Mouse (Mus musculus) left cerebral cortex, postnatal 14 days (tissue): ENCODE results near the gene Mthfsd. TPM values are rescaled to one million over a fixed set of nuclear protein-coding genes. Genes with fewer than 3 reads are reported as not detected.
"Not testable (repeated sequence)": the region's sequence is repeated elsewhere in the genome, so short reads cannot be mapped to it uniquely, and the experiment has no call there.

Experiments used
- DNase-seq, 2 experiments: peaks; one replicate each; pipeline ENCODE4 v3.0.0; 2021 to 2022; ENCODE audit warnings: low spot score in 2 of 2, mixed read lengths in 1 of 2
- intact Hi-C: fragments of 180-260 bp; cut with DNase I; formaldehyde crosslinking; loops from one replicate; pipeline ENCODE4 v1.15.1; 2025
- long read RNA-seq, 2 experiments: library from polyadenylated mRNA; stranded (forward); transcript quantifications; one replicate each; pipeline ENCODE4 v2.0.0; 2021
- total RNA-seq, 2 experiments: library from RNA; stranded (reverse); gene quantifications; 2 replicates each; pipeline ENCODE4 v1.2.3; 2021

Gene Mthfsd
- 10 to 100 TPM; 27.0 to 33.4 TPM for total RNA-seq
- long read RNA-seq, experiment 1, partial matches to known transcripts, result 3 of 23 reads
- long read RNA-seq, experiment 1, other reads (novel, unspliced or antisense), result 16 of 23 reads
- long read RNA-seq, experiment 2, partial matches to known transcripts, result 3 of 19 reads
- long read RNA-seq, experiment 2, other reads (novel, unspliced or antisense), result 13 of 19 reads

DNA sequence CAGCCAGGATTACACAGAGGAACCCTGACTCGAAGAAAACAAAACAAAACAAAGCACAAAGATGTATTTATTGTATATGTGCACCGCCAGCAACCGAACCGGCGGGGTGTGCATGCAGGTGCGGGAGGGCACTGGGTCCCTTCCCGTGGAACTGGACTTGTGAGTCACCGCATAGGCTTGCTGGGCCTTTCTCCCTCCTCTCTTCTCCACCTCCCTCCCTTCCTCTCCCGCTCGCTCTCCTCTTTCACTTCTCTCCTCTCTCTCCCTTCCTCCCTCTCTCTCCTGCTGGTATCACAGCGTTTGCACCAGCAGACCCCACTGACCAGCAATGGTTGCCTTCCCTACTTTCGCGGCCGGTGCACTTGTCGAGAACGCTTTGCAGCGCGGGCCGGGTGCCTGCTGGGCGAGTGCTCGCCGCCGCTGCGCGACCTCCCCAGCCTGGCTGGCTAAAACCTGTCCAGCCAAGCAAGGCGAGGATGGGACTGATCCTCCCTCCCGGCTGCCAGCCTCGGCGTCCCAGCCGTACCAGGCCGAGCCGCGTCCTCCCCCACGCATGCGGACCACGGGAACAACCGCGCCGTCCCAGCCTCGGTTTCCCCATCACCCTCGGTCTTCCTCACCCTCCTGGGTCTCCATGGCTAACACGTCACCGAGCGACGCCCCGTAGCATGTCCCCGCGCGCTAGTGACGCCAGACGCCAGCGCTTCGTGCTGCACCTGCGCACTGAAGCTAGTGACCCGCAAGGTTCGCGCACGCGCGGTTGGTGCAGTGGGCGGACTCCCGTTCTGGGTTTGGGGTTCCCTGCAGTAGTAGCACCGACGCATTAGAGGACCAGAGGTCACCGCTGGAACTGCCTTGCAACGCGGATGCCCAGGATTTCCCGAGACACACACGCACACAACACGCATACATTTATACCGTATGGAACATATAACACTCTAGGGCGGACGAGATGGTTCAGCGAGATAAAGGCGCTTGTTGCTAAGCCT lies at the start of gene Mthfsd:
TSS of gene Mthfsd (minus strand) at position 725 of the 989 bp plus-strand sequence.
- DNase-seq, result peak; percentile 99 to 100
- intact Hi-C loops, result no loop called here

DNA sequence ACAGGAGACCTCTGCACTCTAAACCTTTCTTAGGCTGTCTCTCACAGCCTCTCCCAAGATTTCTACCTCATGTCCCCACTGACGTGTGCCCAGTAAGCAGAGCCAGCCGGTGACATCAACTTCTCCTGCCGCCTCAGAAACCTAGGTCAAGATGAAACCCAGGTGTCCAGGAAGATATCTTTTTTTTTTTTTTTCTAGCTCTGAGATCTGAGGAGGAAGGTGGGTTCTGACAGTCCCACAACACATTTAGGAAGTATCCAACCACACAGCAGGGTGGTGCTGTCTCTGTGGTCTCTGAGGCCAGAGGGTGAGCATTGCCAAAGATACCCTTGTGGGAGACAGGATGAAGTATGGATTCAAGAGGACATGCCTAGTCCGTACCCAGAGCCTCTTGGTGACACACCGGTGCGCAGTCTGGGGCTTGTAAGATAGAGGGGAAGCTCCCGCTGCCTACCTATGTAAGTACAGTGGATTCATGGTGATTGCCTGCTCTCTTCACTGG lies 48.8 kb upstream of the Mthfsd start:
- intact Hi-C loops, result no loop called here
- DNase-seq, result no peak

DNA sequence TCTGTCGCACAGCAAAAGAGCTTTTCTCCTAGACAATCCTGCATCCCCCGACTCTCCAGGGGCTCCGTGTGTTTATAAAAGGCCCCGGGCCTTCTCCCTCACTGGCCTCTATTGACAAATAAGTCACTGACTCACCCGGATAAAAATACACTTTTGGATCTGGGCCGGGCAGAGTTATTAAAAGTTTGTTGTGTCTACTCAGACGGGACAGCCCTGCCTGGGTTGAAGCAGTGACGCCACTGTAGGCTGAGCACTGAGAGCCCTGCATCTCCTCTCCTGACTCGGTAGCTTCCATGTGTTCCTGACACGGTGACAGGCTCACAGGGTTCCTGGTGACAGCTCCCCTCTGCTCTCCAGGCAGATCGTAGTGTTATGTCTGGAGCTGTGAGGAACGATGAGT lies 44.2 kb upstream of the Mthfsd start:
- intact Hi-C loops, result no loop called here
- DNase-seq, result no peak

DNA sequence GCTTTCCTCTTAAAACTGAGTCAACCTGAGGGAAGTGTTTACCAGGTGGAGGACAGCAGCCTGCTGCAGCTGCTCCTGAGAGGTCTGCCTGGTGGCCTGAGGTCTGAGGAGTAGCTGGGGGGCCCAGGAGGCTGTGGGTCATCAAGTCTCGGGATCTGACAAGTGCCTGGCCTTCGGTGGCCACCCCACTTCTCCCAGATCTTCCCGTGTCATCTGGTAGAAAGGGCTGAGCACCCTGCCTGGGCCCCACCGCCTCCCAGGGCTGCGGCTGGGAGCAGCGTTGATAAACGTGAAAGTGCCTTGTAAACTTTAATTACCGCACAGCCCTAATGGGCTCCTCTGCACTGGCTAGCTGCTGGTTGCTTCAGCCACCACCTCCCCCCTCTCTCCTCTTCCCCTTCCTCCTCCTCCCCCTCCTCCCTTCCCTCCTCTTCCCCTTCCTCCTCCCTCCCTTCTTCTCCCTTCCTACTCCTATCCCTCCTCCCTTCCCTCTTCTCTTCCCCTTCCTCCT lies 40.4 kb upstream of the Mthfsd start:
- intact Hi-C loops, result no loop called here
- no peak for DNase-seq

DNA sequence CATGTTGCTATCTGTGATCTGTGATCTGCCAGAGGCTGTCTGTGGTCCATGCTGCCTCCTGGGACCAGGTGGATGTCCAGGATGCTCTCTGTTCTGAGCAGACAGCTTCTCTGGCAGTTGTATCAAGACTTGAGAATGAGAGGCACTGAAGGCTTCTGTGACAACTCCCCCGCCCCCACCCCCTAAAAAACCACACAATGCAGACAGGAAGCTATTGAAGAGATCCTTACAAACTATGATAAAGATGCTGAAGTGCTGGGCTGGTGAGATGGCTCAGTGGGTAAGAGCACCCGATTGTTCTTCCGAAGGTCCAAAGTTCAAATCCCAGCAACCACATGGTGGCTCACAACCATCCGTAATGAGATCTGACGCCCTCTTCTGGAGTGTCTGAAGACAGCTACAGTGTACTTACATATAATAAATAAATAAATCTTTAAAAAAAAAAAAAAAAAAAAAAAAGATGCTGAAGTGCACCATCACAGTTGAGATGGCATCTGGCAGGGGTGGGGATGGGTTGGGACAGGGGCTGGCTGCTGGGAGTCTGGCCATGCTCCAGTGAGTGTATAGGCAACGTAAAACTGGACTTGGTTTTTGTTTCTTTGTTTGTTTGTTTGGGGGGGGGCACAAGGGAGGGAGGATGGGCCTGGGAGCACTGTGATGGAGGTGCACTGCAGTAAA lies 37.4 kb upstream of the Mthfsd start:
- intact Hi-C loops, DNase-seq: not testable (repeated sequence)

DNA sequence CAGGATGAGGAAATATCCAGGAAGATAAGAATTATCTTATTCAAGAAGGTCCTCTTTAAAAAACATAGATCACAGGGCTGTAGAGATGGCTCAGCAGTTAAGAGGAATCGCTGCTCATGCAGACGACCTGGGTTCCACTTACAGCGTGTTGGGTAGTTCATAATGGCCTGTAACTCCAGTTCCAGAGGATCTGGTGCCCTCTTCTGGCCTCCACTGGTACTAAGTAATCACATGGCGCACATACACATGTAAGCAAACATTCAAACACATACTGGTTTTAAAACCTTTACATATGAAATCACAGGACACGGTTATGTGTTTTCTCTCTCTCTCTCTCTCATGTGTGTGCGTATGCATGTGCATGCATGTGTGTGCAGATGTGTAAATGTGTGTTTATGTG lies 28.7 kb upstream of the Mthfsd start:
- intact Hi-C loops, result no loop called here
- no peak for DNase-seq

DNA sequence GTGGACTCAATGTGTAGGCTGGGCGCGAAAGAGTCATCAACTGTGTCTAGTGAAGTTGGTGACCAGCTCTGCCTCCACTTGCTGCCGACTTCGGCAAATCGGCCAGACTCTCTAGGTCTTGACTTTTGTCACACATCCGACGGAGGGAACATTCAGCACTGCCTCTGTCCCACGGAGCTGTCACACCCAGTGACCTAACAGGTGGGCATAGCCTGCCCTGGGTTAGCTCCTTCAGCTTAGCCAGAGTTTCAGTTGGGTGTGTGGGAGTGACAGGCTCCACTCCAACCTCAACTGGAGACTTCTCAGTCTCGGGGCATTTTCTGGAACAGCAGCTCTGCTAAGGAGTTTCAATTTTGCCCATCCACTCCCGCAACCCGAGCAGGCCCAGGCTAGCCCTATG lies 26.3 kb upstream of the Mthfsd start:
- intact Hi-C loops, result no loop called here
- DNase-seq, result no peak

DNA sequence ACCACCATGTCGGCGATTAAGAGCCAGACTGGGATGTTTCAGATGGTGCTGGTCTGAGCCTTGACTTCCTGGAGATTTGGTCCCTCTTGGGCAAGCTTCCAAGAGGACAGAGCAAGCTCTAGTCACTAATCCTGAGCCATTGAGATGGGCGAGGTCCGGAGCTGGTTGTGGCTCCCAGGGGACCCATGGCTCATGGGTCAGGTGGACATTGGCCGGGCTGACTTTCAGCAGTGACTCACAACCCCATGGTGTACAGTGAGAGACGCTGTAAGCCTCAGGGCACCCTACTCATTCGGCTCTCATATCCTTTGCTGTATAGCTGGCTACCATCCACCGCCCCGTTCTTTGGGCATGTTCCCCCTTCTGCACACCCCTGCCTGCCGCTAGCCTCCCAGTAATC lies 25.9 kb upstream of the Mthfsd start:
- intact Hi-C loops, result no loop called here
- no peak for DNase-seq

DNA sequence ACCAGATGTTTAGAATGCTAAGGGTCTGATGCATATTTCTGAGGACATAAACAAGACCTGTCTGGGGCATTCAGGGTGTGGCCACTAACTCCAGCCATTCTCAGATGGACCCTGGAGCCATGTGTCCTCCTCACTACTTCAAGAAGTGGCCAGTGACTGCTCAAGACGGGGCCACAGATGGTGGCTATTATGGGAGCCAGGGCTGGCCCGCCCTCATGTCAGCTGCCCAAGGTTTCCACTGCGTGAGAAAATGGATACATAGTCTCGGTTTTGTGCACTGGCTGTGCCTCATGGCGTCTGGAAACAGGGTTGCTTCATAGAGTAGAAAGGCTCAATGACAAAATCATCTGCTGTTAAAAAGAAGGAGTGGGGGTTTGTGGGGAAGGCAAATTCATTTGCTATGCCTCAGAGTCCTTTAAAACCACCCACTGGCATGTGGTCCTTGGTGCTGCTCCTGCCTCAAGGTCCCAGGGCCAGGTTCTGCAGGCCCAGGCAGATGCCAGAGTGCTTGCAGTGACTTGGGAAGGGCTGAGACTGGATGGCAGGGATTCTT lies 24.8 kb upstream of the Mthfsd start:
- DNase-seq, result no peak
- intact Hi-C loops, result no loop called here

DNA sequence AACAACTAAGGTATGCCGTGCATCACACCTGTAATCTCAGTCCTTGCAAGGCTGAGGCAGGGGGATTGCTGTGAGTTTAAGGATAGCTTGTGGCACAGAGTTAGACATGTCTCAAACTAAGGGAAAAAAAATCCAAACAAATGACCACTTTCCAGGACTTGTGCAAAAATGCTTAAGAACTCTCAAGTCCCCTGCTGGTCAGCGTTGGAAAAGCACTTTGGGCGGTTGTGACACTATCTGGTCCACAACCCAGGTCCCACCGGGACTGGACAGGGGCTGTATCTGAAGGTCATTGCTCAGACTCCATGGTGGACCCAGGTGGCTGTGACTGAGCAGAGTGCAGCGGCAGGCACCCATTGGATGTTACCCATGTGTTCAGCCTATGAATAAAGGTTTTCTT lies 22.3 kb upstream of the Mthfsd start:
- no peak for DNase-seq
- intact Hi-C loops, result no loop called here

DNA sequence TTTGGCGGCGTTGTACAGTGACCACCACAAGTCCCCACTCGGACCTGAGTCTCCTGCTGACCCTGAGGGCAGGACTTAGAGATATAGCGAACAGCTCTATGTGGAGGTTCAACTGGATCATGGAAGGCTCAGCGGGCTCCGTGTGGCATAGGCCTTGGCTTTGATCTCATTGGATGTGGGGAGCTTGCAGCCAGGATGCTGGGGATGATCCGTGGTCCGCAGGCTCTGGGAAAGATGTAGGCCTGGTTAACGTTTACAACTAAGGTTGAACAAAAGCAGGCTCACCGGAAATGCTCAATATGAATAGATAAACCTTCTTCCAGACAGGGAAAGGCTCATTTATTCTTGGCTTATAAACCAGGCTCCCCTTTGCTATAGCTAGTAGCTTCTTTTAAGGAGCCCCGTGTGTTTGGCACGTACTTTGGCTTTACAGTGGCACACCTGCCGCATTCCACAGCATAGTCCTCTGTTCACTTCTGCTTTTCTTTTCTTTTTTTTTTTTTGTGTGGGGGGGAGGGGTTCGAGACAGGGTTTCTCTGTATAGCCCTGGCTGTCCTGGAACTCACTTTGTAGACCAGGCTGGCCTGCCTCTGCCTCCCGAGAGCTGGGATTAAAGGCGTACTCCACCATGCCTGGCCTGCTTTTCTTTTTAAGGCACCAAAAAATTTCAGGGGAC lies 21.2 kb upstream of the Mthfsd start:
- intact Hi-C loops, result loop anchor here (5.0 kb wide), 1 partner anchor 88 kb away; no protein-coding TSS in a partner anchor
- no peak for DNase-seq

DNA sequence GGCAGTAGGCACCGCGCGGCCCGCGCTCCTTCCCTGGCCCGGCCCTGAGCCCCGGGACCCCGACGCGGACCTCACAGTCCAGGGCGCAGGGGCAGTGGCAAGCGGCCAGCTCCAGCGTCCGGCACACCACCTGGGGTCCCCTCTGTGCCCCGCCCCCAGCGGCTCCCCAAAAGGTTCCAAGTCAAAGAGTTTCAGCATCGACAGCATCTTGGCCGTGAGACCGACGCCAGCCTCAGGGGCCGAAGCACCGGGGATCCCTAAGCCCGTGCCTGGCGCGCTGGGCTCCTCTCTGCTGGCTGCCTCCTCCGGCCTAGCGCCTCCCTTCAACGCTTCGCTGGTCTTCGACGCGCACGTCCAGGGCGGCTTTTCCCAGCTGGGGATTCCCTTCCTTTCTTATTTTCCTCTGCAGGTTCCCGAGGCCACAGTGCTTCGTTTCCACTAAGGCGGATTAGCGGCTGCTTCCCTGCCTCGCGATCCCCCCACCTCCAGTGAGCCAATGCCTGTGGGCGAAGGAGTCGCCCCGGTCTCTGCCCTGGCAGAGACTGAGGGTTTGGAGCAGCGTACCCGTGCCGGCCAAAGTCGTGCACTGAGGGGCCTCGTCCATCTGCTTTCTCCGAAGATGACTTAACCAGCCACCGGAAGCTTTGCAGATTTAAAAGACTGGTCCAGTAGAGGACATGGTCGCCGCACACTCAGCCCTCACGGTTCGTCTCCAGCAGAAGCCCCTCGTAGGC lies 20.5 kb upstream of the Mthfsd start:
- no peak for DNase-seq
- intact Hi-C loops, result loop anchor here (5.0 kb wide), 1 partner anchor 89 kb away; no protein-coding TSS in a partner anchor

DNA sequence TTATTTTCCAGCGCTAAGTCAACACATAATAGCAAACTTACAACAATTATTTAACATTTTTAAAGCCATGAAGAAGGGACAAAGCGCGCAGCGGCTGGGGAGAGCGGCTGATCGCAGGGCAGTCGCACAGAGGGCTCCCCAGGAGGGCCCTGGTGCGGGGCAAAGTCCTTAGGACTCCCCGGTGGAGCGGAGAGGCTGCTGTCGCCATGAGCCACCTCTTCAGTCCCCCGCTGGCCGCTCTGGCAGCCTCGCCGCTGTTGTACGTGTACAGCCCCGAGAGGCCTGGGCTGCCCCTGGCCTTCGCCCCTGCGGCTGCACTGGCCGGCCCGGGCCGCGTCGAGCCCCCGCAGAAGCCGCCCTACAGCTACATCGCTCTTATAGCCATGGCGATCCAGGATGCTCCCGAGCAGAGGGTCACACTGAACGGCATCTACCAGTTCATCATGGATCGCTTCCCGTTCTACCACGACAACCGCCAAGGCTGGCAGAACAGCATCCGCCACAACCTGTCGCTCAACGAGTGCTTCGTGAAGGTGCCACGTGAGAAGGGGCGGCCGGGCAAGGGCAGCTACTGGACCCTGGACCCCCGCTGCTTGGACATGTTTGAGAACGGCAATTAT lies 19.7 kb upstream of the Mthfsd start, which contains the start of gene Foxl1:
TSS of gene Foxl1 (plus strand) at position 185 of the 620 bp plus-strand sequence.
- intact Hi-C loops, result loop anchor here (5.0 kb wide), 1 partner anchor 89 kb away; no protein-coding TSS in a partner anchor
- DNase-seq, result no peak

DNA sequence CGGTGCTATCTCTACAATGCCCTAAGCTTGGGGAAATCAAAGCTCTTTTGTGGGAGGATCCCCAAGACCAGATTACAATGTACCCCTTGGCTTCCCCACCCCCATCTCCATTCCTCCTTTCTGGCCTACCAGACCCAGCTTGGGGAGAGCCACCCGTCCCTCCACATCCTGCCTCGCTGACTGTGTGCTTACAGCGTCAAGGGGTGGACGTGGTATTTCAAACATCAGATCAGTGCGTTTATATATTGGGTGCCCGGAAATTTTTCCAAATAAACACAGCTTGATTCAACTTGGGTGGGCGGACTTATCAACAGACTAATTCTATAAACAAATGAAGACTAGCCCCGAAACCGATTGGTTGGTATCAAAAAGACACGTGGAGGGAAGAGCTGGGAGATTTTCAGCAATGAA lies 19.1 kb upstream of the Mthfsd start:
- intact Hi-C loops, result loop anchor here (5.0 kb wide), 1 partner anchor 90 kb away; no protein-coding TSS in a partner anchor
- no peak for DNase-seq

DNA sequence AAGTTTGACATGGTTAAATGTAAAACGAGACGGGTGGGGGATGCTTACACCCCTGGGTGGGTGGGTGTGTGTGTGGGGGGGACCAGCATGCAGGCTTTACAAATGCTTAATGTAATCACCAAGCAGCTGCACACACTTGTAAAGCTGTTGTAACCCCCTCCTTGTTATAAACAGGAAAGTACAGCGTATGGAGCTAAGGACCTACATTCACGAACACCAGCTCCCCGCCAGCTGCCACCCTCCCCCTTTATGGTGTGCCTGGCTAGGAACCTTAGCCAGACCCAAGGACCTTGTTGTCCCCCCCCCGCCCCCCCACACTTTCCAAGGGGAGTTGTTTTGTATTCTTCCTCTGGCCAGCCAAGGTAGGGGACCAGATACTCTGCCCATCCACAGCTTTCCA lies 18.5 kb upstream of the Mthfsd start:
- intact Hi-C loops, result loop anchor here (5.0 kb wide), 1 partner anchor 91 kb away; no protein-coding TSS in a partner anchor

DNA sequence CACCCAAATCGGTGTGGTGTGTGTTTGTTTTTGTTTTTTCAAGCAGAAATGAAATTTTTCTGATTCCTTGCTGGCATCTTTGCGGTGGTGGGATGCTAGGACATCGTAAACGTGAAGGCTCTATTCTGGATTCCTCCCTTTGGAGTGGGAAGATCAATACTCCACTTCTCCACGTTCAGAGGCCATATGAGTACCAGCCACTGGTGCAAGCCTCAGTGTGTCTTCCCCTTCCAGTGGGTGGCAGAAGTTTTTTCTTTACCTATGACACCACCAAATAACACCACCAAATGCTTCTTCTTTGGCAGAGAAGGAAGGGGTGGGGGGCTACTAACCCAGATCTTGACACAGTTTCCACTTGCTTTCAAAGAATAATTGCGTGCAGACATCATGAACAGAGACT lies 18.0 kb upstream of the Mthfsd start:
- intact Hi-C loops, result loop anchor here (5.0 kb wide), 1 partner anchor 91 kb away; no protein-coding TSS in a partner anchor

More for the DNA sequence above, 18.5 kb upstream of the Mthfsd start:
- no peak for DNase-seq

DNA sequence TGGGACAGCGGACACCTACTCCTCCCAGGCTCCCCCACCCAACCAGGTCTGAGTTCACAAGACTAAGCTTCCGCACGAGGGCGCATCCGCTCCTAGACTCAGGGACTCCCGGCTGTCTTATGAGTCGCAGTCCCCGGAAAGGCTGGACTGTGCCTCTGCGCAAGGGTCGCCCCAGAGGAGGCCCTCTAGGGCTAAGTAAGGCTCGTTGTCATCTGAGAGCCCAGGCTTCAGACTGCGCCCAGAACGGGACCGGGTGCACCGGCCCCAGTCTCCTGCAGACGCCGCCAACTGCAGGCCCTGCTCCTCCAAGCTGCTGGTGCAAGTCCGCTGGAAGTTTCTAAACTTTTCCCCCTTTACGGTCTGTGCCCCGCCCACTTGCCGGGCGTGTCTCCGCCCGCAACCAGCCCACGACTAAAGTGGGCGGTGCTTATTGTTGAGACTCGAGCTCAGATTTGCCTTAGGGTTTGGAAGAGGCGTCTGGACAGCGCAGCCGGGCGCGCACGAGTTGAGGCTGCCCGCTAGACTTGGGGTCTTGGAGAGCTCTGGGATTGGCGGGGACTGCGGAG lies 17.2 kb upstream of the Mthfsd start:
- intact Hi-C loops, result loop anchor here (5.0 kb wide), 1 partner anchor 92 kb away; no protein-coding TSS in a partner anchor
- DNase-seq, result peak in 1 of 2 experiments; percentile 64

More for the DNA sequence above, 18.0 kb upstream of the Mthfsd start:
- no peak for DNase-seq
